Mouse (Mus musculus) lung, embryonic 15.5 days (tissue): ENCODE measurements around the gene Rhox2h. TPM values are rescaled to one million over a fixed set of nuclear protein-coding genes. Genes with fewer than 3 reads are reported as not detected.
"Not testable (repeated sequence)": the region's sequence is repeated elsewhere in the genome, so short reads cannot be mapped to it uniquely, and the experiment has no call there.

Experiments
- ATAC-seq: fragments of 200-750 bp; cut with Nextera tagmentation; 2 replicates; pipeline ENCODE4 v1.8.0; 2017; ENCODE audit warnings: moderate number of reproducible peaks, borderline replicate concordance; ENCODE audit not compliant: low FRiP score, low TSS enrichment; ENCODE audit errors: extremely low read depth
- H3K27ac ChIP-seq: fragments of 300-500 bp; sonication (generic); 2 replicates; pipeline ENCODE4 v1.5.1; 2015; ENCODE audit warnings: moderate library complexity, mild to moderate bottlenecking, inconsistent platforms
- H3K27me3 ChIP-seq: fragments of 300-500 bp; sonication (generic); 2 replicates; pipeline ENCODE4 v1.6.1; 2015; ENCODE audit warnings: inconsistent platforms
- H3K36me3 ChIP-seq: fragments of 300-500 bp; sonication (generic); 2 replicates; pipeline ENCODE4 v1.6.1; 2015; ENCODE audit warnings: inconsistent platforms
- H3K4me1 ChIP-seq: fragments of 300-500 bp; sonication (generic); 2 replicates; pipeline ENCODE4 v1.6.1; 2015; ENCODE audit warnings: inconsistent platforms
- H3K4me2 ChIP-seq: fragments of 300-500 bp; sonication (generic); 2 replicates; pipeline ENCODE4 v1.6.1; 2015; ENCODE audit warnings: inconsistent platforms, mild to moderate bottlenecking, moderate library complexity
- H3K4me3 ChIP-seq: fragments of 300-500 bp; sonication (generic); 2 replicates; pipeline ENCODE4 v1.5.1; 2015; ENCODE audit warnings: mild to moderate bottlenecking, inconsistent platforms
- H3K9ac ChIP-seq: fragments of 300-500 bp; sonication (generic); 2 replicates; pipeline ENCODE4 v1.6.1; 2015; ENCODE audit warnings: inconsistent platforms
- H3K9me3 ChIP-seq: fragments of 300-500 bp; sonication (generic); 2 replicates; pipeline ENCODE4 v1.6.1; 2016; ENCODE audit warnings: inconsistent platforms
- WGBS: fragments of 180-500 bp; shearing (Covaris S2); methylation state at CpG from one replicate; pipeline ENCODE4 v1.1.7; 2015; 5-methylcytosine and 5-hydroxymethylcytosine counted together
- polyA plus RNA-seq: library from polyadenylated mRNA; unstranded; fragments of >200 nt; fragmentation: Nextera tagmentation; extraction: Ambion mirVana; gene quantifications from 2 replicates; pipeline ENCODE4 v1.2.1, GENCODE M21; 2015

Rhox2h gene
- polyA plus RNA-seq: not detected in 2 replicates

DNA sequence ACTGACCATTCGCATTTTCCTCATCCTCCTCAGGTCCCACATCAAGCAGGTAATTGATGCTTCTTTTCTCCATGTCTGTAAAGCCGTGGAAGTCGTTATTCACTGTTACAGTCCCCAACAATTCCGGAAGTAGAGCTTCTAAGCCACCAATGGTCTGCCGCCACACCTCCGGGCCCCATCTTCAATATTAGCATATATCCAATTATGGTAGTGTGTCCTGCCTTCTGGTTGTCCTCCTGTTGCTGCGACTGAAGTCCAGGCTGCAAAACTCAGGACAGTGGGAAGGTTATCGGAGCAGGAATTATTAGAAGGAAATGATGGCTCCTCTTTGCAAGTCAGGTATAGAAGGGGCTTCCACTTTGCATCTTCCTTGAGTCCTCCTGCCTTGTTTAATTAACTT is at the start of gene Rhox2h:
Gene Rhox2h, minus strand, starts transcription at position 101 of the 400 bp plus-strand sequence.
- not testable (repeated sequence) for H3K4me3 ChIP-seq, H3K36me3 ChIP-seq, H3K9ac ChIP-seq, H3K4me2 ChIP-seq, H3K9me3 ChIP-seq, H3K27me3 ChIP-seq, H3K27ac ChIP-seq, H3K4me1 ChIP-seq, ATAC-seq
- WGBS: 86% methylated on average over 8 of the region's 8 CpGs

DNA sequence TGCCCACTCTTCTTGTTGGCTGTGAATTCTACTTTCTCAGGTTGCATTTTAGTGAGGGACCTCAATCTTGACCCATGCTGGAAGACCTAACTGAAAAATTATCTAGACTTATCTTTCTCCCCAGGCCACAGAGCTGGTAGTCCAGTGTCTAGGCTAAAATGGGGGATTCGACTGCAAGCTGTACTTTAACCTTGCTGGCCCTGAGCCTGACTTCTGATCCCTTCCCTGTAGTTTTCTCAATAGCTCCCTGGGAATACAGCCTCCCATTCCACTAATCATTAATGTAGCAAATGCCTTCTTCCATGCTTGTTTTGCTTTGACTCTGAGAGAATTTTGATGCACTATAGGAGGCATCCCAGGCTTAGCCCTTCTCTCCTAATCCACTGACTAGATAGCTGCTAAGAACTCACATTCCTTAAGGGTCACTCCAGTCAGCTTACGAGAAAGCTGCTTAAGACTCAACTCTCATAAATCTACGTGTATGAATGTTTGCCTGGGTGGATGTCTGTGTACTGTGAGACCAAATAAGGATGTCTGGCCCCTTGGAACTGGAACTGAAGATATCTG is 28.8 kb upstream of the Rhox2h start:
- H3K36me3 ChIP-seq: no peaks in the 10 kb centered on the region
- WGBS: 56% methylated on average over 3 of the region's 3 CpGs
- no peaks in the 10 kb centered on the region for H3K9me3 ChIP-seq
- no peak overlapping the region for H3K4me3 ChIP-seq
- H3K4me1 ChIP-seq: no peaks in the 10 kb centered on the region
- no peak overlapping the region for H3K4me2 ChIP-seq
- H3K27me3 ChIP-seq: no peaks in the 10 kb centered on the region
- H3K9ac ChIP-seq: no peak overlapping the region
- H3K27ac ChIP-seq: no peak overlapping the region
- no peak for ATAC-seq

DNA sequence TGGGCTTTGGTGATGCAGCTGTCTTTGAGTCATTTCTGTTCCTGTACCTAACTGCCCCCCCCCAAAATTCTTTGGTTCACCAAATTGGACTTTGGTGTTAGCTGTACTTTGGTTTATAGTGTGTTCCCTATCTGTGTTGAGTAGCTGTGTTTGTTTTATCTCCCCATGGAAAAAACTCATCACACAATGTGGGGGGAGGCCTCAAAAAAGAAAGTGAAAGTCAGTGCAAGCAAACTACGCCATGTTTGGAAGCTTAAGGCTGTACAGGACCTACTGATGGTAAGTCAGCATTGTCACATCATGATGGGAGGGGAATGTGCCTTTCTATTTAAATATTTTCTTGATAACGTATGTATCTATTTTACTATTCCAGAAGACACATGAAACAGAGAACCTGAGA is 19.2 kb upstream of the Rhox2h start:
- 64% methylated on average over 2 of the region's 2 CpGs for WGBS
- Histone ChIP-seq H3K27ac (no peak overlapping the region), H3K27me3 (no peaks in the 10 kb centered on the region), H3K9ac (no peak overlapping the region), H3K4me3 (no peak overlapping the region), H3K36me3 (no peaks in the 10 kb centered on the region), H3K4me2 (no peak overlapping the region), H3K9me3 (no peaks in the 10 kb centered on the region), H3K4me1 (no peaks in the 10 kb centered on the region)
- ATAC-seq: no peak

DNA sequence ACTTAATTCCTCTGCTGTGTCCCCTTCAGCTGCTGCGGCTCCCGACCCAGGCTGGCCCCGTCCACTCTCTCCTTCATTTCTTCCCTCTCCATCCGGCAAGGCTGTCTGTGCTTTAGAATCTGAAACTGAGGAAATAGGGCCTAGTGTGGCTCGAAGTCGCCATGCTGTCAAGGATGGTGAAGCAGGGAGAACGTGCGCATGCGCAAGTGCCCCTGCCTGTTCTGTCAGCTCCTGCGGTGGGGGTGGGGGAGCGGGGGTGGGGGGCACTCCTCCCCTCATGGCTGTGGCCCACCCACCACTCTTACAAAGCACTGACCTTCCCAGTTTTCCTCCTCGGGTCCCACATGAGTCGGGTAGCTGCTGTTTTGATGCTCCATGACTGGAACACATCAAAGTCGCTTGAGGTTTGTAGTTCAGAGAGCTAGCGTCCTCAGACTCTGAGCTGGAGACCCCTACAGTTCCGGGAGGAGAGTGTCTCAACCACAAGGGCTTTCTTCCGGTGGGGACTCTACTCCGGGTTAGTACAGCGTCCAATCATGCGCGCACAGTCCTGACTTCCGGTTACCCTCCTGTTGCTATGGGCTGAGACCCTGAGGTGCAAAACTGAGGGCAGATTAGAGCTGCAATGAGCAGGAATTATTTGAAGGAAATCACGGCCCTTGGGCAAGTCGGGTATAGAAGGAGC is 10.1 kb upstream of the Rhox2h start:
- Histone ChIP-seq H3K4me2 (no peak overlapping the region), H3K27ac (no peak overlapping the region), H3K4me3 (no peak overlapping the region), H3K9me3 (no peaks in the 10 kb centered on the region), H3K36me3 (no peaks in the 10 kb centered on the region), H3K4me1 (no peaks in the 10 kb centered on the region), H3K9ac (no peak overlapping the region), H3K27me3 (no peaks in the 10 kb centered on the region)
- WGBS: 86% methylated on average over 24 of the region's 24 CpGs
- no peak for ATAC-seq

DNA sequence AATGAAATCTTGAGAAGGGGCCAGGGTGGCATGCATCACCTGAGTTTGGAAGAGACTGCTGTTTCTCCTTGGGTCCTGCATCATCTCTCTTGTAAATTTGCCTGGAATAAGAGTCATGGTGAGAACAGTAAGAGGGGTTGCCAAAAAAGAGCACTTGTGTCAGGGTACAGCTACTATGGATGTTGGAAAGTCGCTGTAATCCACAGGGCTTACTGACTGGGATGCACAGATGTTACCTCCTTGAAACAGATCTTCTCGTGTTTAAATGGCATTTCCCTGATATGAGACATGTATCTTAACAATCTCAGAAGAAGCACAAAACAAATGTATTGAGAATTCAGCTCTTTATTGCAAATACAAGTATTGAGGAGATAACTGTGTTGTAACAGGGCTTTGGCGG is 4.4 kb downstream of the Rhox2h start, which contains the start of gene Rhox3h:
Gene Rhox3h, minus strand, starts transcription at position 101 of the 400 bp plus-strand sequence.
- 92% methylated on average over 1 of the region's 3 CpGs for WGBS
- not testable (repeated sequence) for H3K36me3 ChIP-seq, H3K9me3 ChIP-seq, H3K4me2 ChIP-seq, H3K27me3 ChIP-seq, H3K4me1 ChIP-seq, H3K9ac ChIP-seq, H3K4me3 ChIP-seq, ATAC-seq, H3K27ac ChIP-seq

DNA sequence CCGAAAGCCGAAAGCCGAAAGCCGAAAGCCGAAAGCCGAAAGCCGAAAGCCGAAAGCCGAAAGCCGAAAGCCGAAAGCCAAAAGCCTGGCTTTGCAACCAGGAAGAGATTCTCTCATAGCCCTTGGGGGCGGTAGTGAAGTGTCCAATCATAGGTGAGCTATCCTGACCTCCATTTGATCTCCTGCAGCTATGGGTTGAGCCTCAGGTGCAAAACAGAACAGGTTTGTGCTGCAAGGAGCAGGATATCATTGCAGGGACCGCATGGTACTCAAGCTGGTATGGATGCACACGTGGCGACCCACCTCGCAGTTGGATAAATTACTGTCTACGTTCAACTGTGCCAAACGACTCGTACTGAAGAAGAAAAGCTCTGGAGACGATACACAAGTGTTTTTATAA is 21.9 kb downstream of the Rhox2h start, which contains the start of gene Rhox4g:
Gene Rhox4g, minus strand, starts transcription at position 101 of the 400 bp plus-strand sequence.
- 93% methylated on average over 17 of the region's 20 CpGs for WGBS

DNA sequence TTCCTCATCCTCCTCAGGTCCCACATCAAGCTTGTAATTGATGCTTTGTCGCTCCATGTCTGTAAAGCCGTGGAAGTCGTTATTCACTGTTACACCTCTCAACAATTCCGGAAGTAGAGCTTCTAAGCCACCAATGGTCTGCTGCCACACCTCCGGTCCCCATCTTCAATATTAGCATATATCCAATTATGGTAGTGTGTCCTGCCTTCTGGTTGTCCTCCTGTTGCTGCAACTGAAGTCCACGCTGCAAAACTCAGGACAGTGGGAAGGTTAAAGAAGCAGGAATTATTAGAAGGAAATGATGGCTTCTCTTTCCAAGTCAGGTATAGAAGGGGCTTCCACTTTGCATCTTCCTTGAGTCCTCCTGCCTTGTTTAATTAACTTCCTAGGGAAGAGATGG is 29.7 kb downstream of the Rhox2h start, which contains the start of gene Rhox2g:
Gene Rhox2g, minus strand, starts transcription at position 101 of the 400 bp plus-strand sequence.
- H3K4me2 ChIP-seq, H3K4me1 ChIP-seq, H3K27me3 ChIP-seq, H3K27ac ChIP-seq, H3K9ac ChIP-seq, H3K36me3 ChIP-seq, H3K9me3 ChIP-seq, ATAC-seq, H3K4me3 ChIP-seq: not testable (repeated sequence)
- 91% methylated on average over 6 of the region's 6 CpGs for WGBS

More for the DNA sequence above, 21.9 kb downstream of the Rhox2h start, which contains the start of gene Rhox4g:
- not testable (repeated sequence) for H3K4me2 ChIP-seq, H3K9ac ChIP-seq, ATAC-seq, H3K27me3 ChIP-seq, H3K4me3 ChIP-seq, H3K4me1 ChIP-seq, H3K9me3 ChIP-seq, H3K27ac ChIP-seq, H3K36me3 ChIP-seq

DNA sequence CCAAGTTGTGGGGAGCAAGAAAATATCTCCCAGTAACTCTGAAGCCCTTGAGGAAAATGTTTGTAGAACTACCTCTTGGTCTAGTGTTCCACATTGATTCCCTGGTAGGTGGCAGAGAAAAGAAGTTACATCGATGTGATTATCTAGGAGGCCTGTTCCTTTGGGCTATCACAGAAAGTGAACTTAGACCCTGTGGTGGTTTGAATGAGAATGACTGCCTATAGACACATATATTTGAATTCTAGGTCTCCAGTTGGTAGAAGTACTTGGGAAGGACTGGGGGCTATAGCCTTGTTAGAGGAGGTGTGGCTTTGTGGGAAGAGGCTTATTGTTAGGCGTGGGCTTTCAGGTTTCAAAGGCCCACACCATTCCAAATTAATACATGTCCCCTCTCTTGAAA is 44.6 kb downstream of the Rhox2h start, which contains the start of gene Rhox3g:
Gene Rhox3g, minus strand, starts transcription at position 101 of the 400 bp plus-strand sequence.
- H3K9me3 ChIP-seq, H3K36me3 ChIP-seq, H3K4me2 ChIP-seq, H3K27me3 ChIP-seq, H3K4me3 ChIP-seq, H3K27ac ChIP-seq, H3K4me1 ChIP-seq, ATAC-seq, H3K9ac ChIP-seq: not testable (repeated sequence)
- WGBS: 77% methylated on average over 2 of the region's 2 CpGs

Other genes with a start within 250 kb of the Rhox2h start
- gene Rhox4b, start 240.8 kb downstream of the Rhox2h start, polyA plus RNA-seq: 0.10 TPM in 1 of 2 replicates, not detected in the other
- gene Rhox2c, start 219.6 kb downstream of the Rhox2h start, polyA plus RNA-seq: not detected in 2 replicates
- not detected in 2 replicates for gene Rhox3c, start 214.7 kb downstream of the Rhox2h start, polyA plus RNA-seq
- not detected in 2 replicates for gene Rhox4c, start 192.9 kb downstream of the Rhox2h start, polyA plus RNA-seq
- gene Rhox2d, start 179.8 kb downstream of the Rhox2h start, polyA plus RNA-seq: not detected in 2 replicates
- not detected in 2 replicates for gene Rhox4d, start 158.9 kb downstream of the Rhox2h start, polyA plus RNA-seq
- gene Rhox2e, start 142.8 kb downstream of the Rhox2h start, polyA plus RNA-seq: not detected in 2 replicates
- not detected in 2 replicates for gene Rhox3e, start 131.3 kb downstream of the Rhox2h start, polyA plus RNA-seq
- gene Rhox4e, start 115.9 kb downstream of the Rhox2h start, polyA plus RNA-seq: not detected in 2 replicates
- not detected in 2 replicates for gene Rhox2f, start 101.9 kb downstream of the Rhox2h start, polyA plus RNA-seq
- gene Rhox3f, start 92.3 kb downstream of the Rhox2h start, polyA plus RNA-seq: not detected in 2 replicates
- not detected in 2 replicates for gene Rhox4f, start 65.6 kb downstream of the Rhox2h start, polyA plus RNA-seq
- not detected in 2 replicates for gene Rhox3g, start 44.7 kb downstream of the Rhox2h start, polyA plus RNA-seq
- gene Rhox2g, start 29.8 kb downstream of the Rhox2h start, polyA plus RNA-seq: not detected in 2 replicates
- not detected in 2 replicates for gene Rhox4g, start 21.9 kb downstream of the Rhox2h start, polyA plus RNA-seq
- gene Rhox3h, start 4.5 kb downstream of the Rhox2h start, polyA plus RNA-seq: not detected in 2 replicates
- gene Rhox5, start 131.6 kb upstream of the Rhox2h start, polyA plus RNA-seq: 3.2 and 3.5 TPM in 2 replicates
- not detected in 2 replicates for gene Rhox6, start 153.6 kb upstream of the Rhox2h start, polyA plus RNA-seq
- not detected in 2 replicates for gene Rhox7a, start 158.4 kb upstream of the Rhox2h start, polyA plus RNA-seq
- gene Rhox8, start 205.7 kb upstream of the Rhox2h start, polyA plus RNA-seq: not detected in 2 replicates
- gene Rhox7b, start 224.0 kb upstream of the Rhox2h start, polyA plus RNA-seq: not detected in 2 replicates
- not detected in 2 replicates for gene Rhox9, start 228.5 kb upstream of the Rhox2h start, polyA plus RNA-seq